Mouse (Mus musculus) stomach, embryonic 16.5 days (tissue): Measurements from ENCODE around the gene Elmod3. TPM values are rescaled to one million over a fixed set of nuclear protein-coding genes. Genes with fewer than 3 reads are reported as not detected.

ENCODE experiments used
- ATAC-seq: fragments of 200-750 bp; cut with Nextera tagmentation; 2 replicates; pipeline ENCODE4 v1.8.0; 2017; ENCODE audit warnings: moderate number of reproducible peaks, moderate TSS enrichment; ENCODE audit not compliant: insufficient read depth, low FRiP score
- H3K27ac ChIP-seq: fragments of 300-500 bp; sonication (generic); 2 replicates; pipeline ENCODE4 v1.5.1; 2014; ENCODE audit warnings: low read length
- H3K27me3 ChIP-seq: fragments of 300-500 bp; sonication (generic); 2 replicates; pipeline ENCODE4 v1.6.1; 2014; ENCODE audit warnings: low read length, control low read depth, mixed read lengths; ENCODE audit not compliant: control insufficient read depth, insufficient read depth
- H3K36me3 ChIP-seq: fragments of 300-500 bp; sonication (generic); 2 replicates; pipeline ENCODE4 v1.6.1; 2014; ENCODE audit warnings: low read length; ENCODE audit not compliant: control insufficient read depth, insufficient read depth
- H3K4me1 ChIP-seq: fragments of 300-500 bp; sonication (generic); 2 replicates; pipeline ENCODE4 v1.6.1; 2014; ENCODE audit warnings: low read length, control low read depth, mixed read lengths; ENCODE audit not compliant: control insufficient read depth, insufficient read depth
- H3K4me2 ChIP-seq: fragments of 300-500 bp; sonication (generic); 2 replicates; pipeline ENCODE4 v1.6.1; 2014; ENCODE audit warnings: low read depth, low read length, mixed read lengths
- H3K4me3 ChIP-seq: fragments of 300-500 bp; sonication (generic); replicated peaks from 2 replicates; pipeline ENCODE4 v1.5.1; 2014; ENCODE audit warnings: mild to moderate bottlenecking, low read length
- H3K9ac ChIP-seq: fragments of 300-500 bp; sonication (generic); 2 replicates; pipeline ENCODE4 v1.6.1; 2014; ENCODE audit warnings: low read length
- H3K9me3 ChIP-seq: fragments of 300-500 bp; sonication (generic); replicated peaks from 2 replicates; pipeline ENCODE4 v1.6.1; 2016; ENCODE audit warnings: low read length, control low read depth; ENCODE audit not compliant: control insufficient read depth
- WGBS: fragments of 180-500 bp; shearing (Covaris S2); extraction: QIAGEN DNeasy Blood & Tissue Kit; methylation state at CpG from one replicate; pipeline ENCODE4 v1.1.7; 2014; 5-methylcytosine and 5-hydroxymethylcytosine counted together
- polyA plus RNA-seq: library from polyadenylated mRNA; unstranded; fragments of >200 nt; fragmentation: Nextera tagmentation; extraction: Ambion mirVana; gene quantifications from 2 replicates; pipeline ENCODE4 v1.2.1, GENCODE M21; 2015

Gene Elmod3
- polyA plus RNA-seq, 1 experiment from 2014 or later: 19.6 TPM

DNA sequence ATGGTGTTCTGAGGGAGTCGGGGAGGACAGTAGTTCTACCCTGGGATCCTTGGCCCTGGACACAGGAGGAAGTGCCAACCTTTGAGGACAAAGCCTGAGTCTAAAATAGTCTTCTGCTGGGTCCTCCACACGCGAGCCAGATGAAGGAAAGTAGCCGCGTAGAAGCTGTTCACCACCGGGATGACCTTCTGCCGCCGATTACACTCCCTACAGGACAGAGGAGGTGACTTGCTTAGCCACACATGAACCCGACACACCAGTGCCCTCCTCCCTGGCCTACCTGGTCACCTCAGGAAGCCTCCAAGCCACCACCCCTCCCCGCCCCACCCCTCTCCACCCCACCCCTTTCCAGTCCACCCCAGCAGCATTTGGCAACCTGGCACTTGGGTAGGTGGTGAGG lies 29.5 kb downstream of the Elmod3 start:
- H3K4me2 ChIP-seq: no peak overlapping the region
- no peak overlapping the region for H3K4me3 ChIP-seq
- H3K27ac ChIP-seq: no peak overlapping the region
- H3K9me3 ChIP-seq: no peaks in the 10 kb centered on the region
- no peak overlapping the region for H3K9ac ChIP-seq
- ATAC-seq: no peak
- peaks cover 6% of the 10 kb centered on the region; the same call in 1 of the 2 replicates for H3K36me3 ChIP-seq
- WGBS: 85% methylated on average over 10 of the region's 10 CpGs
- H3K27me3 ChIP-seq: no peaks in the 10 kb centered on the region
- peaks cover 6% of the 10 kb centered on the region; the same call in 1 of the 2 replicates for H3K4me1 ChIP-seq

DNA sequence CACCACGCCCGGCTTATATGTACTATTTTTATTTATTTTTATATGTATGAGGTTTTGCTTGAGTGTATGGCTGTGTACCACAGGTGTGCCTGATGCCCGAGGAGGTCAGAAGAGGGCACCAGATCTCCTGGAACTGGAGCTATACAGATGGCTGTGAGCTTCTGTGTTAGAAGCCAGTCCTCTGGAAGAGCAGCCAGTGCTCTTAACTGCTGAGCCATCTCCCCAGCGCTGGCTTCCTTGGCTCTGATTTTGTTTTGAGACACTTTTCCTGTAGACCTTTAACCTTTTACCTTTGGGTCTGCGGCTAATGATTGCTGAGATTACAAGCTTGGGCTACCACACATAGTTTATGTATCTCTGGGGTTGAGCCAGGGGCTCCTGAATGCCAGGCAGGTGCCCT lies 30.7 kb downstream of the Elmod3 start:
- Histone ChIP-seq H3K27me3 (no peaks in the 10 kb centered on the region), H3K4me1 (peaks cover 6% of the 10 kb centered on the region; the same call in 1 of the 2 replicates), H3K27ac (no peak overlapping the region), H3K36me3 (peaks cover 6% of the 10 kb centered on the region; the same call in 1 of the 2 replicates), H3K4me3 (no peak overlapping the region), H3K9ac (no peak overlapping the region), H3K9me3 (no peaks in the 10 kb centered on the region), H3K4me2 (no peak overlapping the region)
- no peak for ATAC-seq
- 84% methylated on average over 5 of the region's 5 CpGs for WGBS

DNA sequence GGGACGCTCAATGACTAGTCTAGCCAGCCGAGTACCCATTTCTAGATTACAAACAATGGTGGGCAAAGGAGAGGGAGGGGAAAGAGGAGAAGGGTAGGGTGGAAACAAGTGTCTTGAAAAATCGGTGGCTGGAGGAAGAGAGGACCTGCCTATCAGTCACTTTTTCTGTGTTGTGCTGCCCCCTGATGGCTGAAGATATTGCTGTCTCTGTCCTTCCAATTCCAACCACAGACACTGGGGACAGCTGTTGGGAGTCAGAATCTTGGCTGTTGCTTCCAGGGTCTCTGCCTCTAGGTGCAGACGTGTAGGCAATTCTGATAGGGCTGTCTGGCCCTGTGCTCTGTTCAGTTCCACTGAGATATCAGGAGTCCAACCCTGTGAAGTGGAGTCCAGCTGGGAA lies 32.2 kb downstream of the Elmod3 start:
- Histone ChIP-seq H3K27me3 (no peaks in the 10 kb centered on the region), H3K4me3 (no peak overlapping the region), H3K4me2 (no peak overlapping the region), H3K9me3 (no peaks in the 10 kb centered on the region), H3K36me3 (peaks cover 6% of the 10 kb centered on the region; the same call in 1 of the 2 replicates), H3K4me1 (peaks cover 6% of the 10 kb centered on the region; the same call in 1 of the 2 replicates), H3K9ac (no peak overlapping the region; the same call in 1 of the 2 replicates), H3K27ac (no peak overlapping the region)
- 4% methylated on average over 4 of the region's 4 CpGs for WGBS
- peak; percentile 78; the same call in 1 of the 2 replicates for ATAC-seq

DNA sequence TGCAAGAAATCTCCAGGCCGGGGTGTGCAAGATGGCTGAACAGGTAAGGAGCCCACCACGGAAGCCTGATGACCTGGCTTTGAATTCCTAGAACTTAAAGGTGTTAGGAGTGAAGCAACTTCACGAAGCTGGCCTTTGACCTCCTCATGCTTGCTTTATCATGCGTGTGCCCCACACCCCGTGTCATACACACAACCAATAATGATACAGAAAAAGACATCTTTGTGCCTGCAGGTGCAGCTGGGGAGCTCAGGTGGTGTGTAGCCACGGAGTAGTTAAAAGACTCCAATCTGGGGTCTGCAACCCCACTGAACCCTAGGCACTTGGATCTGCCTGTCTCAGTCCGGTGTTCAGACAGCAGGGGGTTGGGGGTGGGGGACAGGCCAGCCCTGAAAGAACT lies 32.7 kb downstream of the Elmod3 start:
- H3K27ac ChIP-seq: no peak overlapping the region
- no peak overlapping the region; the same call in 1 of the 2 replicates for H3K9ac ChIP-seq
- ATAC-seq: 0 out of 2 replicates have a peak, but pooled peaks have one; percentile 6

DNA sequence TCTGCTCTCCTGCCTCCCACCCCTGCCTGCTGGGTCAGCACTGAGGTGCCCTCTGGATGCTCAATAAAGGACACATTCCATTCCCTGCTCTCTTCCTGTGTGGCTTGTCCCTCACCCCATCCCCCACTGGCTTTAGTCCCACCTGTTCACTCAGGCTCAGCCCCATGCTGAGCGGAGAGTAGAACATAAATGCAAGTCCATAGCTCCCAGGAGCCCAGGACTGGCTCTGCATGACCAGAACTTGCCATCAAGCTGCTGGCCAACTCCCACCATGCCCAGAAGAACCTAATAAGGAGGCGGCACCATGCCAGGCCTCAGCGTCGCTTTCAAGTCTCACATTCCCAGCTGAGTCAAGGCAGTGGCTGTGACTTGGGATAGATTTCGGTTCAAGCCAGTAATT lies 35.3 kb downstream of the Elmod3 start:
- no peak for ATAC-seq
- Histone ChIP-seq H3K4me3 (no peak overlapping the region), H3K4me2 (no peak overlapping the region), H3K9ac (no peak overlapping the region), H3K4me1 (peaks cover 6% of the 10 kb centered on the region; the same call in 1 of the 2 replicates), H3K36me3 (no peaks in the 10 kb centered on the region), H3K9me3 (no peaks in the 10 kb centered on the region), H3K27ac (no peak overlapping the region), H3K27me3 (no peaks in the 10 kb centered on the region)
- WGBS: 81% methylated on average over 5 of the region's 5 CpGs

More for the DNA sequence above, 32.7 kb downstream of the Elmod3 start:
- no peaks in the 10 kb centered on the region for H3K9me3 ChIP-seq
- 76% methylated on average over 7 of the region's 7 CpGs for WGBS
- H3K27me3 ChIP-seq: no peaks in the 10 kb centered on the region
- no peak overlapping the region for H3K4me3 ChIP-seq
- H3K4me1 ChIP-seq: peaks cover 6% of the 10 kb centered on the region; the same call in 1 of the 2 replicates
- H3K4me2 ChIP-seq: no peak overlapping the region
- H3K36me3 ChIP-seq: peaks cover 6% of the 10 kb centered on the region; the same call in 1 of the 2 replicates

DNA sequence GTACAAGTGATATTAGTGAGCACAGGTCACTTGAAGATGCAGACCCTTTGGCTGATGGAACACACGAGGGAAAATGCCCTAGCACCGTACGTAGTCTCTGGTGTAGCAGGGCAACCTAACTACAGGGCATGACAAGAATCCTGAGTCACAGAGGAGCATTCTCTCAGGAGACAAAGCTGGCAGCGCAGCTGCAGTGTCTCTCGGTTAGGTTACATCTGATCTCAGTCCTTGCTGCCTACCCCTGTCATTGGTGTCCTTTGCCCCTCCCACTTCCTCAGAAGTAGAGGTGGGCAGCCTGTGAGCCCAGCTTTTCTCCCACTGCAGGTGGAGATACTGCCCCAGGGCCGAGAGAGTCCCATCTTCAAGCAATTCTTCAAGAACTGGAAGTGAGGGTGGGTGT lies 35.7 kb downstream of the Elmod3 start:
- 50% methylated on average over 6 of the region's 6 CpGs for WGBS
- H3K4me3 ChIP-seq: no peak overlapping the region
- peaks cover 6% of the 10 kb centered on the region; the same call in 1 of the 2 replicates for H3K4me1 ChIP-seq
- H3K36me3 ChIP-seq: no peaks in the 10 kb centered on the region
- H3K9ac ChIP-seq: no peak overlapping the region
- no peaks in the 10 kb centered on the region for H3K9me3 ChIP-seq
- no peak overlapping the region for H3K27ac ChIP-seq
- no peak for ATAC-seq
- H3K27me3 ChIP-seq: no peaks in the 10 kb centered on the region
- no peak overlapping the region for H3K4me2 ChIP-seq

DNA sequence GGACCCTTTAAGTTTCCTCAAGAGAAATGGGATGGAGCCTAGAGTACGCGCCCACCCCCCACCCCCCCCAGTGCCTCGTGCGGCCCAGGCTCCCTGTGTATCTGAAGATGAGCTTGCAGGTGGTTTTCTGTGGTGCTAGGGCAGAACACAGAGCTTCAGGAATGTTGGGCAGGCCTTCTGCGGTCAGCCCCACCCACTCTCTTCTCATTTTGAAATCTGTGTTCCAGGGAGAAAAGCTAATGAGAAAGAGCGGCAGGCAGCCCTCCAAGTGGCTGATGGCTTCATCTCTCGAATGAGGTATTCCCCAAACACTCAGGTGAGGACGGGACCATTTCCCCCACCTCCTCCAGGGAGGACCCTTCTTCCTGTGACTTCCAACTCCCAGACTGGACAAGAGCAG lies 37.4 kb downstream of the Elmod3 start:
- H3K27ac ChIP-seq: no peak overlapping the region
- no peaks in the 10 kb centered on the region for H3K27me3 ChIP-seq
- no peaks in the 10 kb centered on the region for H3K9me3 ChIP-seq
- no peak overlapping the region for H3K4me3 ChIP-seq
- H3K4me2 ChIP-seq: no peak overlapping the region
- H3K9ac ChIP-seq: no peak overlapping the region
- ATAC-seq: no peak
- 56% methylated on average over 8 of the region's 8 CpGs for WGBS
- H3K4me1 ChIP-seq: 0 out of 2 replicates have a peak, but pooled peaks cover 3% of the 10 kb centered on the region
- no peaks in the 10 kb centered on the region for H3K36me3 ChIP-seq

DNA sequence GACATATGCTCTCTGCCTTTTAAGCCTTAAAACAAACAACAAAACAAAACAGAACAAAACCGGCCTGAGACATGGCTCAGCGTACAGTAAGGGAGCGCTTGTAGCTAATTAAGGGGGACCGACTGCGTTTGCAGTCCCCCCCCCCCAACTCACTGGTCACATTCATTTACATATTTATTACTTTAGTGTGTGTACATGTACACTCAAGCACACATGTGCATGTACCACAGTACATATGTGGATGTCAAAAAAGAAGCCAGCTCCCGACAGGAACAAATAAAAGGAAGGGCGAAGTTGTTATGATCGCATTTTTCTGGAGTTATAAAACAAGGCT lies 45.2 kb downstream of the Elmod3 start:
- Histone ChIP-seq H3K27ac (peak overlapping the region; percentile 94), H3K9me3 (no peaks in the 10 kb centered on the region), H3K27me3 (no peaks in the 10 kb centered on the region), H3K9ac (peak overlapping the region; percentile 66), H3K4me2 (peak overlapping the region; percentile 65), H3K36me3 (no peaks in the 10 kb centered on the region), H3K4me3 (peak overlapping the region; percentile 47), H3K4me1 (0 out of 2 replicates have a peak, but pooled peaks cover 11% of the 10 kb centered on the region)
- no peak for ATAC-seq
- WGBS: 13% methylated on average over 8 of the region's 8 CpGs

DNA sequence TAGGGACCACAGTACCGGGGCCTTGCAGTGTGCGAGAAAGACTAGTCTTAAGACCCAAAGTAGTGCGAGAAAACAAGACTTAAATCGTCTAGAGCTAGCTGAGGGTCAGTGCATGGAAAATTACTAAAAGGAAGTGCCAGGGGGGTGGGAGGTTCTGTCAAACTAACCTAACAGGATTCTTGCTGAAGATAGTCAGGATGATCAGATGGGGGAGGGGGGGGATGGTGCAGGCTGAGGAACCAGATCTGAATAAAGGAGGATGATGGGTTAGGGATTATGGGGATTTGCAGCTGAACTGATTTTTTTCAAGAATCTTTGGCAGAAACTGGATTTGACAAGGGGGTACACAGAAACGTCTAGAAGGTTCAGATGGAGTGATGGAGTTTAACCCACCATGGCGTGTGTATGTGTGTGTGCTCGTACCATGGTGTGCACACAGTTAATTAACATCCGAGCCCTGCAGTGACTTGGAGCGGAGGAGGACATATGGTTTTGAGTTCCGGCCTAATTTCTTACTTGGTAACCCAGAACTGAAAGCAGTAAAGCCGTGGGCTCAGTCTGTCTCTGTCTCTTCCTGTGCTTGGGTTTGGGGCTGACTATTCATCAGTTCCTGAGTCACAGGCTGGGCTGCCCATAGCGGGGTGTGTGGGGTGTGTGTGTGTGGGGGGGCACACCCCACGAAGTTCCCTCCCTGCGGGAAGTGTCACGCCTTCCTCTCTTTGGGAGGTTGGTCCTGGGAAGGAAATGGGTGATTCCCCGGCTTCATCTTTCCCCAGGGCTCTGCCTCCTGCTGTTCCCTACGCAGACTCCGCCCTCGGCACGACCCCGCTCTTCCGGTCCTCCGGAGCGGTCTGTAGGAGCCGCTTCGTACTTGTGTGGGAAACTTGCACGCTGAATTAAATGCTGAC lies 45.8 kb downstream of the Elmod3 start:
- Histone ChIP-seq H3K4me2 (peak overlapping the region; percentile 65), H3K36me3 (no peaks in the 10 kb centered on the region), H3K27me3 (no peaks in the 10 kb centered on the region), H3K4me1 (0 out of 2 replicates have a peak, but pooled peaks cover 11% of the 10 kb centered on the region), H3K9ac (peak overlapping the region; percentile 66), H3K4me3 (peak overlapping the region; percentile 47), H3K9me3 (no peaks in the 10 kb centered on the region), H3K27ac (peak overlapping the region; percentile 94)
- ATAC-seq: peak; percentile 91
- WGBS: 14% methylated on average over 27 of the region's 27 CpGs
